Mouse (Mus musculus) cortical plate, adult 2 months (tissue): ENCODE data around the gene Gm20662.

Experiments
- CTCF ChIP-seq: fragments of 200-500 bp; IDR thresholded peaks from 2 replicates; pipeline ENCODE4 v1.5.1; 2011; ENCODE audit warnings: mild to moderate bottlenecking, control low read depth, low read length; ENCODE audit not compliant: insufficient read depth; ENCODE audit errors: extremely low read depth
- POLR2A ChIP-seq: fragments of 200-500 bp; IDR thresholded peaks from 2 replicates; pipeline ENCODE4 v1.6.1; 2011; ENCODE audit warnings: mild to moderate bottlenecking, low read length, control low read depth; ENCODE audit not compliant: insufficient read depth; ENCODE audit errors: extremely low read depth

- TF ChIP-seq CTCF (no peak), POLR2A (no peak)
Measured at GRCm38 (mm10) chr9:108023216-108023615, 27.1 kb downstream of the Gm20662 start.
